Mouse (Mus musculus) liver, embryonic 15.5 days (tissue): Measurements from ENCODE around the gene Mfsd4b1. TPM values are rescaled to one million over a fixed set of nuclear protein-coding genes. Genes with fewer than 3 reads are reported as not detected.

ENCODE experiments used
- ATAC-seq: fragments of 200-750 bp; cut with Nextera tagmentation; 2 replicates; pipeline ENCODE4 v1.8.0; 2017; ENCODE audit warnings: moderate number of reproducible peaks, mild to moderate bottlenecking, moderate library complexity; ENCODE audit not compliant: insufficient read depth
- H3K27ac ChIP-seq: fragments of 300-500 bp; sonication (generic); replicated peaks from 2 replicates; pipeline ENCODE4 v1.5.1; 2015; ENCODE audit warnings: mild to moderate bottlenecking, inconsistent platforms
- H3K27me3 ChIP-seq: fragments of 300-500 bp; sonication (generic); 2 replicates; pipeline ENCODE4 v1.6.1; 2015; ENCODE audit warnings: mild to moderate bottlenecking, inconsistent platforms
- H3K36me3 ChIP-seq: fragments of 300-500 bp; sonication (generic); replicated peaks from 2 replicates; pipeline ENCODE4 v1.6.1; 2015; ENCODE audit warnings: moderate library complexity, mild to moderate bottlenecking, inconsistent platforms
- H3K4me1 ChIP-seq: fragments of 300-500 bp; sonication (generic); replicated peaks from 2 replicates; pipeline ENCODE4 v1.6.1; 2015; ENCODE audit warnings: inconsistent platforms
- H3K4me2 ChIP-seq: fragments of 300-500 bp; sonication (generic); 2 replicates; pipeline ENCODE4 v1.6.1; 2015; ENCODE audit warnings: moderate library complexity, mild to moderate bottlenecking, inconsistent platforms
- H3K4me3 ChIP-seq: fragments of 300-500 bp; sonication (generic); replicated peaks from 2 replicates; pipeline ENCODE4 v1.5.1; 2015; ENCODE audit warnings: mild to moderate bottlenecking, inconsistent platforms
- H3K9ac ChIP-seq: fragments of 300-500 bp; sonication (generic); 2 replicates; pipeline ENCODE4 v1.6.1; 2015; ENCODE audit warnings: moderate library complexity, mild to moderate bottlenecking, inconsistent platforms
- H3K9me3 ChIP-seq: fragments of 300-500 bp; sonication (generic); replicated peaks from 2 replicates; pipeline ENCODE4 v1.6.1; 2016; ENCODE audit warnings: inconsistent platforms
- WGBS: fragments of 180-500 bp; shearing (Covaris S2); methylation state at CpG from one replicate; pipeline ENCODE4 v1.1.7; 2015; ENCODE audit warnings: mixed read lengths; ENCODE audit not compliant: insufficient replicate concordance; 5-methylcytosine and 5-hydroxymethylcytosine counted together
- polyA plus RNA-seq: library from polyadenylated mRNA; unstranded; fragments of >200 nt; fragmentation: Nextera tagmentation; extraction: Ambion mirVana; gene quantifications from 2 replicates; pipeline ENCODE4 v1.2.1, GENCODE M21; 2015

Mfsd4b1 gene
- 0.54 and 0.70 TPM in 2 replicates for polyA plus RNA-seq

GRCm38 (mm10) chr10:40024554-40025428 lies at the start of gene Mfsd4b1:
Gene Mfsd4b1 (minus strand): TSS chr10:40025268.
- 1% methylated on average over 46 of the region's 46 CpGs for WGBS
- H3K4me1 ChIP-seq, result peaks cover 13% of the 10 kb centered on the region
- H3K4me2 ChIP-seq, result peak within 1 kb of the TSS; percentile 78
- no peaks in the 10 kb centered on the region for H3K36me3 ChIP-seq
- H3K9me3 ChIP-seq, result no peaks in the 10 kb centered on the region
- peak within 1 kb of the TSS; percentile 57 for H3K4me3 ChIP-seq
- peak within 1 kb of the TSS; percentile 39 for H3K9ac ChIP-seq
- peaks cover 44% of the 10 kb centered on the region for H3K27me3 ChIP-seq
- H3K27ac ChIP-seq, result peak within 1 kb of the TSS; percentile 48; the same call in 1 of the 2 replicates
- peak; percentile 76 for ATAC-seq

GRCm38 (mm10) chr10:40073608-40074007 lies 48.5 kb upstream of the Mfsd4b1 start:
- Histone ChIP-seq H3K9ac (no peak overlapping the region), H3K27me3 (no peaks in the 10 kb centered on the region), H3K36me3 (peaks cover 67% of the 10 kb centered on the region), H3K4me3 (no peak overlapping the region), H3K4me1 (peaks cover 33% of the 10 kb centered on the region), H3K4me2 (no peak overlapping the region), H3K27ac (no peak overlapping the region), H3K9me3 (no peaks in the 10 kb centered on the region)
- ATAC-seq, result no peak
- WGBS, result 41% methylated on average over 6 of the region's 6 CpGs

- WGBS, result 66% methylated on average over 9 of the region's 9 CpGs
- Histone ChIP-seq H3K9me3 (no peaks in the 10 kb centered on the region), H3K4me3 (no peak overlapping the region), H3K4me1 (peaks cover 23% of the 10 kb centered on the region), H3K27ac (no peak overlapping the region), H3K36me3 (peaks cover 60% of the 10 kb centered on the region), H3K27me3 (no peaks in the 10 kb centered on the region), H3K4me2 (no peak overlapping the region), H3K9ac (no peak overlapping the region)
- ATAC-seq, result no peak
Measured at GRCm38 (mm10) chr10:40070684-40071083, 45.6 kb upstream of the Mfsd4b1 start.

- Histone ChIP-seq H3K27ac (peak overlapping the region; percentile 39; the same call in 1 of the 2 replicates), H3K4me2 (no peak overlapping the region), H3K9me3 (no peaks in the 10 kb centered on the region), H3K9ac (no peak overlapping the region), H3K36me3 (peaks cover 60% of the 10 kb centered on the region), H3K27me3 (no peaks in the 10 kb centered on the region), H3K4me1 (peaks cover 23% of the 10 kb centered on the region), H3K4me3 (no peak overlapping the region)
- ATAC-seq, result no peak
- 58% methylated on average over 4 of the region's 4 CpGs for WGBS
Measured at GRCm38 (mm10) chr10:40069270-40069669, 44.2 kb upstream of the Mfsd4b1 start.

GRCm38 (mm10) chr10:40068595-40068994 lies 43.5 kb upstream of the Mfsd4b1 start:
- Histone ChIP-seq H3K9ac (no peak overlapping the region), H3K4me1 (peaks cover 18% of the 10 kb centered on the region), H3K4me3 (no peak overlapping the region), H3K4me2 (no peak overlapping the region), H3K36me3 (peaks cover 58% of the 10 kb centered on the region), H3K27me3 (no peaks in the 10 kb centered on the region), H3K27ac (peak overlapping the region; percentile 53; the same call in 1 of the 2 replicates), H3K9me3 (no peaks in the 10 kb centered on the region)
- no peak for ATAC-seq
- 74% methylated on average over 10 of the region's 10 CpGs for WGBS

GRCm38 (mm10) chr10:40067529-40067928 lies 42.5 kb upstream of the Mfsd4b1 start:
- H3K4me3 ChIP-seq, result no peak overlapping the region
- WGBS, result 93% methylated on average over 1 of the region's 1 CpGs
- no peak overlapping the region for H3K9ac ChIP-seq
- H3K36me3 ChIP-seq, result peaks cover 62% of the 10 kb centered on the region
- no peak overlapping the region for H3K4me2 ChIP-seq
- H3K27me3 ChIP-seq, result no peaks in the 10 kb centered on the region
- no peak for ATAC-seq
- no peaks in the 10 kb centered on the region for H3K9me3 ChIP-seq
- no peak overlapping the region for H3K27ac ChIP-seq
- H3K4me1 ChIP-seq, result peaks cover 18% of the 10 kb centered on the region

- Histone ChIP-seq H3K4me1 (peaks cover 18% of the 10 kb centered on the region), H3K9me3 (no peaks in the 10 kb centered on the region), H3K27ac (no peak overlapping the region), H3K36me3 (peaks cover 65% of the 10 kb centered on the region), H3K4me3 (no peak overlapping the region), H3K27me3 (no peaks in the 10 kb centered on the region), H3K4me2 (no peak overlapping the region), H3K9ac (no peak overlapping the region)
- ATAC-seq, result no peak
- no CpG with 5 or more reads among the region's 1 CpGs for whole genome bisulfite sequencing
Measured at GRCm38 (mm10) chr10:40067071-40067470, 42.0 kb upstream of the Mfsd4b1 start.

- H3K4me2 ChIP-seq, result no peak overlapping the region
- WGBS, result 58% methylated on average over 3 of the region's 3 CpGs
- no peaks in the 10 kb centered on the region for H3K27me3 ChIP-seq
- H3K4me3 ChIP-seq, result no peak overlapping the region
- H3K27ac ChIP-seq, result no peak overlapping the region
- ATAC-seq, result no peak
- H3K9me3 ChIP-seq, result no peaks in the 10 kb centered on the region
- H3K9ac ChIP-seq, result no peak overlapping the region
- peaks cover 77% of the 10 kb centered on the region for H3K36me3 ChIP-seq
- peaks cover 12% of the 10 kb centered on the region for H3K4me1 ChIP-seq
Measured at GRCm38 (mm10) chr10:40065357-40065756, 40.3 kb upstream of the Mfsd4b1 start.

- ATAC-seq, result no peak
- 60% methylated on average over 5 of the region's 5 CpGs for WGBS
- no peaks in the 10 kb centered on the region for H3K27me3 ChIP-seq
- no peak overlapping the region for H3K4me3 ChIP-seq
- H3K36me3 ChIP-seq, result peaks cover 68% of the 10 kb centered on the region
- no peak overlapping the region for H3K9ac ChIP-seq
- peaks cover 4% of the 10 kb centered on the region for H3K4me1 ChIP-seq
- H3K4me2 ChIP-seq, result 0 out of 2 replicates have a peak overlapping the region, but pooled peaks have one; percentile 11
- H3K27ac ChIP-seq, result peak overlapping the region; percentile 51
- no peaks in the 10 kb centered on the region for H3K9me3 ChIP-seq
Measured at GRCm38 (mm10) chr10:40063291-40063890, 38.3 kb upstream of the Mfsd4b1 start.

GRCm38 (mm10) chr10:40062812-40063211 lies 37.7 kb upstream of the Mfsd4b1 start:
- no peak overlapping the region for H3K9ac ChIP-seq
- no peak overlapping the region for H3K4me3 ChIP-seq
- H3K27me3 ChIP-seq, result no peaks in the 10 kb centered on the region
- 0 out of 2 replicates have a peak overlapping the region, but pooled peaks have one; percentile 11 for H3K4me2 ChIP-seq
- H3K9me3 ChIP-seq, result no peaks in the 10 kb centered on the region
- WGBS, result 79% methylated on average over 6 of the region's 6 CpGs
- no peak for ATAC-seq
- H3K36me3 ChIP-seq, result peaks cover 63% of the 10 kb centered on the region
- H3K4me1 ChIP-seq, result peaks cover 4% of the 10 kb centered on the region
- peak overlapping the region; percentile 51; the same call in 1 of the 2 replicates for H3K27ac ChIP-seq

- 90% methylated on average over 5 of the region's 5 CpGs for WGBS
- Histone ChIP-seq H3K4me3 (no peak overlapping the region), H3K9me3 (no peaks in the 10 kb centered on the region), H3K9ac (no peak overlapping the region), H3K4me1 (peaks cover 4% of the 10 kb centered on the region), H3K27me3 (no peaks in the 10 kb centered on the region), H3K27ac (0 out of 2 replicates have a peak overlapping the region, but pooled peaks have one; percentile 51), H3K36me3 (peaks cover 67% of the 10 kb centered on the region), H3K4me2 (no peak overlapping the region)
- no peak for ATAC-seq
Measured at GRCm38 (mm10) chr10:40061926-40062325, 36.9 kb upstream of the Mfsd4b1 start.
